Mouse (Mus musculus) megakaryocyte, adult 5-6 weeks (primary cell): Measurements from ENCODE around the gene Dlg2. TPM values are rescaled to one million over a fixed set of nuclear protein-coding genes. Genes with fewer than 3 reads are reported as not detected.

ENCODE experiments used
- ATAC-seq: 2 replicates; pipeline ENCODE4 v1.8.0; 2016; ENCODE audit warnings: mild to moderate bottlenecking, inconsistent platforms; ENCODE audit not compliant: poor library complexity, severe bottlenecking
- total RNA-seq, 2 experiments: library from RNA; stranded (forward) in 1 of 2; stranded (reverse) in 1 of 2; fragments of 153-499, 151-499 nt in 1 of 2; fragments of 221-1000, 200-1000 nt in 1 of 2; gene quantifications; 2 replicates each; pipeline versions ENCODE4 v1.2.3 to v1.2.4; 2015 to 2017

Dlg2 gene
- total RNA-seq, 2 experiments from 2014 or later, result 0.33 TPM; not detected in 1

- no peak for ATAC-seq
Observed at GRCm38 (mm10) chr7:92140051-92140817, 1663.8 kb downstream of the Dlg2 start.

DNA sequence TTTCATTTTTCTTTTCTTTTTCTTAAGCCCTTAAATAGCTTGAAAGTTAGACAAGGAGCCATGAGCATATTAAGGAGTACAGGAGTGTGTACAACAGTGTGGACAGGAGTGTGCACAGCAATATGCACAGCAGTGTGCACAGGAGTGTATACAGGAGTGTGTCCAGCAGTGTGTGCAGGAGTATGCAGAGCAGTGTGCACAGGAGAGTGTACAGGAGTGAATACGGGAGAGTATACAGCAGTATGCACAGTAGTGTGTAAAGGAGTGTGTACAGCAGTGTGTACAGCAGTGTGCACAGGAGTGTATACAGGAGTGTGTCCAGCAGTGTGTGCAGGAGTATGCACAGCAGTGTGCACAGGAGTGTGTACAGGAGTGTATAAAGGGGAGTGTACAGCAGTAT lies 1671.0 kb downstream of the Dlg2 start:
- ATAC-seq, result no peak; the same call in 1 of the 2 replicates

DNA sequence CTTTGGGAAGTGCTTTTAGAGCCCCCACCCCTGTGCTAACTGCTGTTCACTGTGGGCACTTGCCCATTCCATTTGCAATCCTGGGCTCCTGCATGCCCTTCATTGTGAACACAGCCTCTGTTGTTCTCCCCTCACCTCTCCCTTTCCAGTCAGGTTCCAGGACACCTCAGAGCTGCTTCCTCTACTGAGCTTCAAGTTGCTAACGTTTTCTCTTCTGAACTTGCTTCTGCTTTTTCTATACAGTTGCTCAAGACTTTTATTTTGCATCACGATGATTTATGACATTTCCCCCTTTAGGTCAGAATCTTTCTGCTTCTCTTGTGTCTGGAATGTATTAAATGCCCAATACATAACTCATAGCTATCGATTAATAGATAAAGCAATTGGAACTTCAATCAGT lies 1674.3 kb downstream of the Dlg2 start:
- peak; percentile 81 for ATAC-seq

GRCm38 (mm10) chr7:92154603-92155002 lies 1678.1 kb downstream of the Dlg2 start:
- ATAC-seq, result no peak

- ATAC-seq, result no peak
Observed at GRCm38 (mm10) chr7:92163150-92163549, 1686.7 kb downstream of the Dlg2 start.

- ATAC-seq, result no peak
Observed at GRCm38 (mm10) chr7:92164316-92164715, 1687.8 kb downstream of the Dlg2 start.

- peak; percentile 17; the same call in 1 of the 2 replicates for ATAC-seq
Observed at GRCm38 (mm10) chr7:92164875-92165518, 1688.5 kb downstream of the Dlg2 start.

DNA sequence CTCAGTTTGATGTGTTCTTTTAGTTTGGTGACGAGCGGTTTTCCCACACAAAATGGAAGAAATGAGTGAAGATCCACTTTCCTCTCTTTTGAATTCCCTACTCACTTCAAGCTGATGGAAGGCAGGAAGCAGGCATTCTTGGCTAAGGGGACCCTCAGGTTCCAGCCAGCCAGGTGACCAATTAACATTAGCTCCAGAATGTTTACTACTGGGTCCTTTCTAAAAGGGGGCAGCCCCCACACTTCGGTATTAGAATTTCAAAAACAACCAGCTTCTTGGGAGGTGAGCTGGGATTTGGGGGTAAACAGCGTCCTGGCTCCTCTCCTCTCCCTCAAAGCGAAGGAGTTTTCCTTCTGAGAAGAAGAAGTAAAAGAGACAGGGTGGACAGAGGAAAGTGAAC lies 1703.6 kb downstream of the Dlg2 start:
- no peak for ATAC-seq

- ATAC-seq, result peak; percentile 58
Observed at GRCm38 (mm10) chr7:92180591-92181587, 1704.4 kb downstream of the Dlg2 start.

DNA sequence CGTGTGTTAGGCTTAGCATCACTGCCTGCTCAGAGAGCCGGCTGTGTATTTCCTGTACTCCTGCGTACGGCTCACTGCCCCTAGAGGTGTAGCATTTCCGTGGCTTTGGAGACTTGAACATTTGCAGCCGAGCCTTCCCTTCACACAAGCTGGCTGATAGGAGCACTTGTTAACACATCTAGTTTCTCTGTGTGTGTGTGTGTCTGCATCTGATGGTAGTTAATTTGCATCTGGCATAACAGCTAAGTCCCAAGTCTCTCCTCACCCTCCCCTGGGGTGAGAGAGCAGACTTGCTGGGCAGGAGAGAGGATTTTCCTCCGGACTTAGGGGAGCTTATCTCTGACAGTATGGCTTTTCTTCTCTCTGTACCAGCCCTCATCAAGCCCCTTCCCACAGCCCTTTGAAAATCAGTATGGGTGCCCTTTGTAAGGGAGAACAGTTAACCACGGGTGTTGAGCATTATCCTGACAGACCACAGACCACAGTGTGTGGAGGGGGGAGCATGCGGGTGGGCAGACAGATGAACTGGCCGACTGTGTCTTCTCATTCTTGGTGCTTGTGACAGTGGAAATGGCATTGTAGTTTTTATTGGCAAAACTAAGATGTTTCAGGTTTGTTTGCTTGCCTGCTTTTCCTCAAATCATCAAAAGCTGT lies 1705.6 kb downstream of the Dlg2 start:
- peak; percentile 23; the same call in 1 of the 2 replicates for ATAC-seq

GRCm38 (mm10) chr7:92184371-92185059 lies 1708.0 kb downstream of the Dlg2 start:
- no peak for ATAC-seq

GRCm38 (mm10) chr7:92186341-92186740 lies 1709.9 kb downstream of the Dlg2 start:
- ATAC-seq, result no peak

DNA sequence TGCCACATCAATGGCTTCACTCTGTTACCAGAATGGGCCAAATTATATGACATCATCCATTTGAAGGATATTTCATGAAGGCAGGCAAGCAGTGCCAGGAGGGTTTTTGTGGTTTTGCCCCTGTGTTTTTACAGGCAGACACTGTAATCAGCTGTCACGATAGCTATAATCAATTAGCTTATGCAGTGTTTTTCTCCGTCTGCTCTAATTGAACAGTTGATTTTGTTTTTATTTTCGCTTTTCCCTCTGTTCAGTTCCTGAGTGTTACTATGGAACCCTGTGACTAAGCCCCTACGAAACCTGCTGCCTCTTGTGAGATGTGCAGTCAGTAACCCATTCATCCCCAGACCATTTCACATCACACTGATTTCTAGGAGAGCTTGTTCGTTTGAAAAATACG lies 1712.7 kb downstream of the Dlg2 start:
- no peak for ATAC-seq

- ATAC-seq, result no peak
Observed at GRCm38 (mm10) chr7:92196004-92196403, 1719.5 kb downstream of the Dlg2 start.

DNA sequence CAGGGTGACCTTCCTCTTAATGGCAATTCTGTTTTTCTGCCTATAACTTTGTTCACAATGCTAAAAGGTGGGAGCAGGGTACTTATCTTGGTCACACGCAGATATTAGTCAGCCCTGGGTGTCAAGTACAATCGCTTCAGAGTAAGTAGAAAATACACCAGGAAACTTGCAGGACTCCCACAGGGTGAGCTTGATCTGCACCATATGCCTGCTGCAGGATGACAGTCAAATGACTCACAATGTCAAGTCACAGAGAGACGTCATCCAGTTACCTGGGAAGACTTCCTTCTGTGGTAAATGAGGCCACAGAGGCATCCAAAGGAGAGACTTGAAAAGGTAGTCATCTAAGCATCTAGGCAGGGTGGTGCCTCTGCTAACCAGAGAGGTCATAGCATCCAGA lies 1721.1 kb downstream of the Dlg2 start:
- ATAC-seq, result no peak

DNA sequence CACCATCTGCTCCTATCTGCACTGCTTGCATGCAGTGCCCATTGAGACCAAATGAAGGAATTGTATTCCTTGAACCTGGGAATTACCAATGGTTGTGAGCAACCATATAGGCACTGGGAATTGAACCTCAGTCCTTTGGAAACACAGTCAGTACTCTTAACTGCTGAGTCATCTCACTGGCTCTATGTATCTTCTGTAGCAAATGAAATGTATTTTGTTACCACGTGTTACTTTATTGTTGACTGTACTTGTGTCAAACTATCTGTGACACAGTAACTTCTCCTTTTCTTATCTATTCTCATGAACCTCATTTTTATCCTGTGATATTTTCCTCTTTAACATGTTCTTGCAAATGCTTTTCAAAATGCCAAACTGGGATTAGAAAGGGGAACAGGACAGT lies 1722.7 kb downstream of the Dlg2 start:
- ATAC-seq, result no peak

GRCm38 (mm10) chr7:92210701-92211100 lies 1734.2 kb downstream of the Dlg2 start:
- ATAC-seq, result no peak

DNA sequence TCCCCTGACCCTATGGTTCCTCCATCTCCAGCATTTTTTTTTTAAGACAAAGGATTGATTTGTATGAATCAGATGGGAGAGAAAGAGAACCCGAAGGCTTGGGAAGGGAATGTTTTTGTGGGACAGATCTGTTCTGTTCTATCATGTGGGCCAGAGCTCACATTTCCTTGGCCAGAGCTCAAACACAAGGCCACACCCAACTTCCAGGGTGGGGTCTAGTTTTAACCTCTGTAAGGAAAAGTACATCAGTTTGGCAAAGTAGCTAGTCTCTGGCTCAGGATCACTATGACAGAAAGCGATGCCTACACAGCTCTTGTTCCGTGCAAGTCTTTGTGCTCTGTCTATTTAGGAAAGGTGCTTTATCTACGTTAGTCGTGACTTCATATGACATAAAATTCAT lies 1737.3 kb downstream of the Dlg2 start:
- no peak for ATAC-seq

GRCm38 (mm10) chr7:92218171-92218570 lies 1741.7 kb downstream of the Dlg2 start:
- no peak for ATAC-seq

DNA sequence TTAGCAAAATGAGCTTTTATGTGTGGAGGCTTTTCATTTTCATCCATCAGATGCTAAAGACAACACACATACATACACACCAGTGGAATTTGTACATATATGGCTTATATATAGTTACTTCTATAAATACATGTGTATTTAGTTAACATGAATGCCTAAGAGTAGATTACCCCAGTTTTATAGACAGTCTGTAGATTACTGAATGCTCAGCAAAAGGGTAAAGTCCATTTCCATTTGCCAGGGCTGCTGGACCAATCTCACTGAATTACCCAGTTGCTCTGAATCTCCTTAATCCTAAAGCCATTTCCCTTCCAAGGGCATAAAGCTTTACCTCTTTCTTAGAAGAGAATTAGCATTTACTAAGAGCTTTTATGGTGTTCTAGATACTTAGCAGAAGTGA lies 1744.1 kb downstream of the Dlg2 start:
- ATAC-seq, result no peak
